Mouse (Mus musculus): Measurements from ENCODE around the gene Serpinf1.

Serpinf1 gene

GRCm38 (mm10) chr11:75377125-75377524, 45.4 kb downstream of the Serpinf1 start:
- in situ Hi-C loops (cut with MboI, MseI) = no loop called here
